Mouse (Mus musculus) kidney, adult 10 weeks (tissue): Measurements from ENCODE around the gene Tbpl2. TPM values are rescaled to one million over a fixed set of nuclear protein-coding genes. Genes with fewer than 3 reads are reported as not detected.

Source experiments
- polyA plus RNA-seq: library from polyadenylated mRNA; stranded (reverse); fragments of 350-450 nt; fragmentation: Illumina TruSeq; extraction: RNeasy Lipid Tissue Mini Kit (QIAGEN cat#74804); gene quantifications from one replicate; pipeline ENCODE4 v1.2.3, GENCODE M21; 2014; ENCODE audit warnings: low read depth, low replicate concordance

The Tbpl2 gene
- 0.40 TPM for polyA plus RNA-seq

GRCm38 (mm10) chr2:24096495-24096894 lies at the start of gene Tbpl2:
Tbpl2 (minus strand) TSS chr2:24096595.

GRCm38 (mm10) chr2:24049344-24049990 lies 46.9 kb downstream of the Tbpl2 start, which contains the start of gene Hnmt:
Hnmt (minus strand) TSS chr2:24049394.

Other genes starting within 250 kb of the Tbpl2 start
- gene Hnmt, start 47.2 kb downstream of the Tbpl2 start, polyA plus RNA-seq, result 139 TPM
- not detected for gene Il1f8, start 56.6 kb upstream of the Tbpl2 start, polyA plus RNA-seq
- not detected for gene Il1f9, start 89.9 kb upstream of the Tbpl2 start, polyA plus RNA-seq
- gene Il1f6, start 118.8 kb upstream of the Tbpl2 start, polyA plus RNA-seq, result not detected
- 0.36 TPM for gene Il1f5, start 180.4 kb upstream of the Tbpl2 start, polyA plus RNA-seq
- gene Il1f10, start 194.6 kb upstream of the Tbpl2 start, polyA plus RNA-seq, result not detected
- gene Il1rn, start 240.3 kb upstream of the Tbpl2 start, polyA plus RNA-seq, result 0.44 TPM